Mouse (Mus musculus): ENCODE results near the gene 6030408B16Rik.

6030408B16Rik gene

DNA sequence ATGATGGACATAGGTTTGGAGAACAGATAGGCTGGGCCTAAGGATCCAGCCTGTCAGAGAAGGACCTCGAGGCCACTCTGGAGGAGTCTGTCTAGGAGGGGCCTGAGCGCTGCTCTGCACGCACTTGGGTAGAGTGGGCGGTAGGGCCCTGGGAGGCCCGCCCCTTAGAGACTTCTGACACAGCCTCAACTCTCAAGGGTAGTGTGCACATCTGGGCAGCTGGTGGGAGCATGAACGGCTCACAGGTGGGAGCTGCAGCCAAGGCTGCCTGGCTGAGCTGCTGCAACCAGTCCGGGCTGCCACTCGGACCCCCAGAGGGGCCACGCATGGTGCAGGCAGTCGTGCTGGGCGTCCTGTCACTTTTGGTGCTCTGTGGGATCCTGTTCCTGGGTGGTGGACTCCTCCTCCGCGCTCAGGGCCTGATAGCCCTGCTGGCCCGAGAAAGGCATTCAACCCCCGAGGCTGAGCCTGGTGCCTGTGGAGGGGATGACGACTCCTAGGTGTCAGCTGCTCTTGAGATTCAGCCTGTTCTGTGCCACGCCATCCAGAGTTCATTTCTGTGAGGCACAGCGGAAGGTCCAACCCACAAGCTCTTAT is at the start of gene 6030408B16Rik:
Gene 6030408B16Rik, plus strand, starts transcription at position 188 of the 597 bp plus-strand sequence.
- no peak for DNase-seq

DNA sequence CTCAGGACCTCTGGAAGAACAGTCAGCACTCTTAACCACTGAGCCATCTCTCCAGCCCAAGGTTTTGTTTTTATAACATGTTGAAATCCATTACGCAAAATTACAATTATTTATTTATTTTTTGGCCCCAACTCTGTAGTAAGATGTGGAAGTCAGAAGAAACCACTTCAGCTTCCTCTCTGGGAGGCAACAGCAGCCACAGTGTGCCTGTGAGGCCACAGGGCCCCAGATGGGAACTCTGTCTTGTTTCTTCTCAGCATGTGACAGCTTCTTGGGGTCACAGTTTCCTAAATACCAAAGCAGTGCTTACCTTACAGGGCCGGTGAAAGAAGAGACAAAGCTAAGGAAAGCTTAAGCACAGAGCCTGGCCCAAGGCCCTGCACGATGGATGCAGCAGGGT is 49.0 kb upstream of the 6030408B16Rik start:
- DNase-seq = no peak

DNA sequence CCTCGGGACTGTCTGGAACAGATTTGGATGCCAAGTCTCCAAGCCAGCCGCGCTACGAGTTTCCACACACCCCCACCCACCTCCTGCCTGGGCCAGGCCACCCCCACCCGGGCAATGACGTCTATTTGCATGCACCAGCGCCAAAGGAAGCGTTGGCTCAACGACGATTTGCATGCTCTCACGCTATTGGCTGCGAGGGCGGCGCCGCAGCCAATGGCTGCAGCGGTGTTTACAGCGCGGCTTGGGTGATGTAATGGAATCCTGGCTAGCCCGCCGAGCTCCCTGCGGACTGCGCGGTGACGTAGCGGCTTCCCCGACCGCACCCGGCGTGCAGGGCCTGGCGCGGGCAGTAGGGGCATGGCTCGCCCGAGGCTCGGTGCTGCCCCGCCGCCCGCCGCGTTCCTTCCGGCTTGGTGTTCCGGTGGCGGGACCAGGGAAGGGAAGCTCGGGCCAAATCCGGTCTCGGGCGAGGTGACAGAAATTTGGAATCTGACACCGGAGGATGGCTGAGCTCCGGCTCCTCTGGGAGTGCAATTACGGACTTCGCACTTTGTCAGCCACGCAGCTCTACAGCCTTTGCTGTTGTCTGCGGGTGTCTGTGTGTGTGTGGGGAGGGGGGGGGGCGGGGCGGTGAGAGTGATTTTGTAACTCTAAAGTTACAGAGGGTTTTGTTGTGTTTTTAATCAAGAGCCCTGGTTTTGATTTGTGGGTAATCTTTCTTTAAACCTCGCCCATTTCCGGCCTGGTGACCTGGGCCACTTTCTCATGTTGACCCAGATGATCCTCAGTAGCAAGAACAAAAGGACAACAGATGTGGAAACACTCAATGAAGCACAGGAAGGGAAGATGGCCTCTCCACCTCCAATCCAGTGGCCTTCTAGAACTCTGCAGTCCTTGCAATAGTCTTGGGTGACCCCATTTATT is 46.5 kb upstream of the 6030408B16Rik start:
- peak; percentile 97 to 99 for DNase-seq

- no peak for DNase-seq
Measured at GRCm38 (mm10) chr15:101247155-101247498, 45.9 kb upstream of the 6030408B16Rik start.

DNA sequence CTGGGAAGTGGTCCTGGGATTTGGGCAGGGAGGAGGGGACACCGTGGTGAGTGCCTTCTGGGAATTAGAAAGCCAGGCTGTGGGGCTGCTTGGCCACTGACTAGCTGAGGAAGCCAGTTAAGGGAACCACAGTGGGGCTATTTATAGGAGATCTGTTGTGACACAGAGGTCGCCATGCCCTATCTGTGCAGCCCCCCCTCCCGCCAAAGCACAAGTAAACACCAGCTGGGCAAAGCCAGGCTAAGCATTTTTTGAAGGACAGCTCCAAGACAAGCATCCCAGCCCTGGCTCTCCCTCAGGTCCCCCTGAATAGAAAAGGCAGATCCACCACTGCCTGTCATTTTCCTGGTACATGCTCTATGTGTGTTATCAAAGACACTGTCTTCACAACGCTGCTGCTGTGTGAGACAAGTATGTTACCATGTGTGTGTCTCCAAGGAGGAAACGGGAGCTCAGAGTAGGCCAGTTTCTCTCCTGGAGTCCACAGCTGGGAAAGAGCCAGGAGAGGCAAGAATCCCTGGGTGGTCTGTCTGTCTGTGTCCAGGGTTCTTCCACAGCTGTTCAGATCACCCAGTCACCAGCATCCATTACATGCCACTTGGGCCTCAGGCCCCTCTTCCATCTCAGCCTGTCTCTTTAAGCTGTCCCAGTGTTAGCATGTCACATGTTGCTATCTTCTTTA is 44.8 kb upstream of the 6030408B16Rik start:
- no peak for DNase-seq

GRCm38 (mm10) chr15:101250220-101250800 is 42.7 kb upstream of the 6030408B16Rik start:
- no peak for DNase-seq

GRCm38 (mm10) chr15:101251930-101252329 is 41.1 kb upstream of the 6030408B16Rik start:
- DNase-seq = no peak

- no peak for DNase-seq
Measured at GRCm38 (mm10) chr15:101252614-101253013, 40.4 kb upstream of the 6030408B16Rik start.

DNA sequence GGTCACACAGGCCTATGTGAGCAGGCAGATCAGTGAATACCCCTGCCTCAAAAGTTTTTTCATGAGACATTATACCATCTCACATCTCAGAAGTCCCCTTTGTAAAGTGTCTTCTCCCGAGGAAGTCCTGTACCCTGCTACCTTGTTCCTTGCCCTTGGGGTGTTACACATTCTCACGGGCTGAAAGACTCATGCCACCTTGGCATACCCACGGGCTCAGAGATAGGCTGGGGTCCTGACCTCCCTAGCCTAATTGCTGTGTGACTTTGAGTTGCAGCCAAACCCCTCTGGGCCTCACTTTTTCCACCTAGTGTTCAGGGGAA is 39.5 kb upstream of the 6030408B16Rik start:
- no peak for DNase-seq

DNA sequence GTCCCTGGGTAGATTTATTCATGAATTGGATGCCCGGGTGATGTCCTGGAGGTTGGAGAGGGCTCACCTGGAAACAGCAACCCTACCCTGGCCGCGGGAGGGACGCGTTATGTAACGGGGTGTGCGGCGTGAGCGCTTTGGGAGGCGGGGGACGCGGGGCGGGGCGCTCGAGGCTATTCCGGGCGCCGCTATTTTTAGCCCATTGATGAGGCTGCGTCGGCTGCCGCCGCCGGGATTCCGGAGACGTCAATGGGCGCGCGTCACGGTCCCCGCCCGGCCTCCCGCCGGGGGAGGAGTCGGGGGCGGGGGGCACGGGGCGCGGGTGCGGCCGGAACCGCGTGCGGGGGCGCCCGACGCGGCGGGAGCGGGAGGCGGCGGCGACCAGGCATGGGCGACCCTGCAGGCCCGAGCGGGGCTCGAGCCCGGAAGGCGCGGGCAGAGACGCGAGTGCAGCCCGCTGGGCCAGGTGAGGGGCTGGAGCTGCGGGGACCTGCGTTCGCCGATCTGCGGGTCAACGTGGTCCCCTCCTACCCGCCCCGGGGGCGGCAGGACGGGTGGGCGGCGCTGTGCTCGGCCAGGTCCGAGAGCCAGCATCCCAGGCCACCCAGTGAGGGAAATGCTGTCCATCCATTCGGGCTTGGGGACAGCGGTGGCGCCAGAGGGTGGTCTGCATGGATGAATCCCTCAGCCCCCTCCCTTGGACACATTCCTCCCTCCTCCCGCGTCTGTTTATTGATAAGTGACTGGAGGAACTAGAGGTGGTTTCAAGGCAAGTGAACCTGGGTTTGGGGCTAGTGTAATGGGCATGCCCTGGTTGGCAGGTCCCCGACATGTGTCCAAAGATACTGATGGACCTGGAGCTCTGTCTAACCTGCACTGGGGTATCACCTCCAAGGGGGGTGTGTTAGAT is 38.9 kb upstream of the 6030408B16Rik start, which contains the start of gene Nr4a1:
Gene Nr4a1, plus strand, starts transcription at position 384 of the 910 bp plus-strand sequence.
- DNase-seq = peak; percentile 88 to 89

- DNase-seq = no peak
Measured at GRCm38 (mm10) chr15:101255842-101256462, 37.1 kb upstream of the 6030408B16Rik start.

DNA sequence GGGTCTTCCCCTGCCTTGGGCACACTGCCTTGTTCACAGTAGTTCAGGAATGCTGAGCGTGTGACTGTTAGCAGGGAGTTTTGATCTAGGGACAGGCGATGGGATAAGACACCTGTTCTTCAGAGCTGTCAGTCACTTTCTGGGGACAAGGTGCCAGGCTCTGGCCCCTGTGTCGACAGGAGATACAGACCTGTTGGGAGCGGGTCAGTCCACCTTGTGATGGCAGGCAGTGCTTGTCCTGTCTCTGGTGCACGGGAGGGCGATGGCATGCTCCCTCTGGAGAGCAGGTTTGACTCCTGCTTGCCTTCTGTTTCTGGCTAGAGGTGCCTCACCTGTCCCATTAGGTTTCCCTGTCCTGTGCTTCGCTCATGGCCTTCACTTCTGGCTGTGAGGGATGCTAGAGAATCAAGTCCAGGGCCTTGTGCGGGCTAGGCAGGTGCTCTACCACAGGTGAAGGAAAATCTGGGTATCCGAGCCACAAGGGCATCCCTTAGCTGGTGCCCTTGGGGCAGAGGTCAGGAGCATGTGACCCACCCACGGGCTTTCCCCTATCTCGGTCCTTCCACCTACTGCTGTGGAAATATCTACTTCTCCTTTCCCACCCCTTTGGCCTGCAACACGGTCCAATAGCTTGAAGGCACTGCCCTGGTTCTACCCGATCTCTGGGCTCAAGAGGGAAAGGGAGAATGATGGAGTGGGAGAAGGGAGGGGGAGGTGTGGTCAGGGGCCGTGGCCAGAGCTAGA is 36.4 kb upstream of the 6030408B16Rik start:
- DNase-seq = no peak

DNA sequence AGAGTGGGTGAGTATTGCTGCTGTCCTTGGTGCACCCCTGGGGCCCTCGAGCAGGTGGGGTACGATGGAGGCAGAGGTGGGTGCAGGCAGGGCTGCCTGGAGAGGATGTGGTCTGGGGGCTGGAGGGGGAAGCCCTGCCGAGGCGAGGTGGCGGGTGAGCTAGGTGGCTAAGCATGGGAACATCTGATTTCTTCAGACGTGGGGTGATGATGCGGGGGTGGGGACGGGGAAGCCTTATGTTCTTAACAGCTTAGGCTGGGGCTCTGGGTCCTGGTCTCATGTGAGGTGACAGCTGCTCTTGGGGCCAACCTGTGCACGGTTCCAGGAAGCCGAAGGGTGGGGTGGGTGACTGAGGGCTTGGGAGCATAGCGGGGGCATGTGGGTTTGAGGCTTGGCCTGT is 34.6 kb upstream of the 6030408B16Rik start:
- no peak for DNase-seq

- DNase-seq = no peak
Measured at GRCm38 (mm10) chr15:101259922-101260321, 33.1 kb upstream of the 6030408B16Rik start.

DNA sequence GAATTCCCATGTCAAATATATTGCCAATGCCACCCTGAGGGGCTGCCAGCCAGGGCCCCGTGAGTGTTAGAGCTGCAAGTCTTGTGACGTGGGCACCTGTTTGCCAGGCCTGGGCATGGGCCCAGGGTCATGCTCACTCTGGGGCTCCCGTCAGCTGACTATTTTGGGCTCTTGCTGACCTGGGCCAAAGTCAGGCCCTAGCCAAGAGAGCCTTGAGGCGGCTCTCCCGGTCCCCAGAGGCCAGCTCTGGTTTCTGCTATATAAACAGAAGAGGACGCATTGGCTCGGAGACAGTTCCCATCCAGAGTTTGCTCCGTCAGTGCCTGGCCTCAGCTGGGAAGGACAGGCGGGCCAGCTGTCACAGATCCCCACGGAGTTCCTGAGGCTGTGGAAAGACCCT is 32.6 kb upstream of the 6030408B16Rik start:
- peak; percentile 64 to 69 for DNase-seq

- peak in 1 of 2 experiments; percentile 35 for DNase-seq
Measured at GRCm38 (mm10) chr15:101260874-101261622, 32.0 kb upstream of the 6030408B16Rik start.

- peak in 1 of 2 experiments; percentile 26 for DNase-seq
Measured at GRCm38 (mm10) chr15:101262502-101262901, 30.5 kb upstream of the 6030408B16Rik start.

GRCm38 (mm10) chr15:101266132-101266963 is 26.7 kb upstream of the 6030408B16Rik start:
- peak; percentile 96 for DNase-seq
